Mouse (Mus musculus) heart, adult 2 months (tissue): ENCODE results near the gene Gm45808.

ENCODE experiments used
- CTCF ChIP-seq: fragments of 200-600 bp; IDR thresholded peaks from 2 replicates; pipeline ENCODE4 v1.8.1; 2022; ENCODE audit warnings: antibody characterized with exemption, mild to moderate bottlenecking, moderate library complexity
- EP300 ChIP-seq: fragments of 200-500 bp; IDR thresholded peaks from 2 replicates; pipeline ENCODE4 v1.6.1; 2011; ENCODE audit warnings: low read depth, low read length, control low read depth; ENCODE audit not compliant: insufficient read depth

- TF ChIP-seq CTCF (no peak), EP300 (no peak)
Observed at GRCm38 (mm10) chr7:45455932-45456696, 30.5 kb downstream of the Gm45808 start.
